Mouse (Mus musculus) frontal cortex, postnatal 14 days (tissue): ENCODE results near the gene Phrf1.
"Not testable (repeated sequence)": the region's sequence is repeated elsewhere in the genome, so short reads cannot be mapped to it uniquely, and the experiment has no call there.

ENCODE experiments used
- DNase-seq, 2 experiments: peaks; one replicate each; pipeline ENCODE4 v3.0.0; 2022; ENCODE audit warnings: low spot score in 2 of 2

Gene Phrf1

GRCm38 (mm10) chr7:141250486-141250885, 21.9 kb downstream of the Phrf1 start:
- not testable (repeated sequence) for DNase-seq

GRCm38 (mm10) chr7:141256159-141256558, 27.6 kb downstream of the Phrf1 start:
- DNase-seq: no peak

- DNase-seq: no peak
Measured at GRCm38 (mm10) chr7:141261480-141261879, 32.9 kb downstream of the Phrf1 start.

- DNase-seq: no peak
Measured at GRCm38 (mm10) chr7:141263640-141264039, 35.1 kb downstream of the Phrf1 start.

GRCm38 (mm10) chr7:141264041-141264700, 35.6 kb downstream of the Phrf1 start:
- DNase-seq: no peak

- DNase-seq: no peak
Measured at GRCm38 (mm10) chr7:141264761-141265410, 36.3 kb downstream of the Phrf1 start.

GRCm38 (mm10) chr7:141265411-141265738, 36.8 kb downstream of the Phrf1 start:
- no peak for DNase-seq

GRCm38 (mm10) chr7:141265739-141266561, 37.4 kb downstream of the Phrf1 start, which contains the start of gene Irf7:
Irf7 (minus strand) TSS chr7:141266481.
- no peak for DNase-seq

- DNase-seq: no peak
Measured at GRCm38 (mm10) chr7:141268466-141269272, 40.1 kb downstream of the Phrf1 start.

GRCm38 (mm10) chr7:141269273-141269545, 40.6 kb downstream of the Phrf1 start:
- no peak for DNase-seq

GRCm38 (mm10) chr7:141270631-141271030, 42.0 kb downstream of the Phrf1 start:
- DNase-seq: no peak

- no peak for DNase-seq
Measured at GRCm38 (mm10) chr7:141275356-141275755, 46.8 kb downstream of the Phrf1 start.

GRCm38 (mm10) chr7:141276546-141276945, 48.0 kb downstream of the Phrf1 start, which contains the start of gene Cdhr5:
Cdhr5 (minus strand) TSS chr7:141276786.
- DNase-seq: no peak

GRCm38 (mm10) chr7:141277701-141278678, 49.4 kb downstream of the Phrf1 start:
- DNase-seq: no peak

GRCm38 (mm10) chr7:141278766-141279590, 50.4 kb downstream of the Phrf1 start, which contains the start of gene Sct:
Sct (minus strand) TSS chr7:141279133.
- no peak for DNase-seq

GRCm38 (mm10) chr7:141281442-141281841, 52.9 kb downstream of the Phrf1 start:
- no peak for DNase-seq

- DNase-seq: no peak
Measured at GRCm38 (mm10) chr7:141282756-141283155, 54.2 kb downstream of the Phrf1 start.

- no peak for DNase-seq
Measured at GRCm38 (mm10) chr7:141288042-141288441, 59.5 kb downstream of the Phrf1 start.

- DNase-seq: no peak
Measured at GRCm38 (mm10) chr7:141291921-141292582, 63.5 kb downstream of the Phrf1 start, which contains the start of gene Drd4. Drd4 (plus strand) TSS chr7:141292006.
